Mouse (Mus musculus) heart, embryonic 11.5 days (tissue): Measurements from ENCODE around the gene Tk1. TPM values are rescaled to one million over a fixed set of nuclear protein-coding genes. Genes with fewer than 3 reads are reported as not detected.

Experiments
- ATAC-seq: fragments of 200-750 bp; cut with Nextera tagmentation; replicated peaks from 2 replicates; pipeline ENCODE4 v1.8.0; 2017; ENCODE audit warnings: moderate library complexity; ENCODE audit not compliant: insufficient number of reproducible peaks, low FRiP score, low TSS enrichment
- H3K27ac ChIP-seq: fragments of 300-500 bp; sonication (generic); 2 replicates; pipeline ENCODE4 v1.5.1; 2014; ENCODE audit warnings: mild to moderate bottlenecking, low read depth, low read length
- H3K27me3 ChIP-seq: fragments of 300-500 bp; sonication (generic); 2 replicates; pipeline ENCODE4 v1.6.1; 2014; ENCODE audit warnings: mild to moderate bottlenecking, low read length, mixed read lengths; ENCODE audit not compliant: control insufficient read depth, insufficient read depth
- H3K36me3 ChIP-seq: fragments of 300-500 bp; sonication (generic); 2 replicates; pipeline ENCODE4 v1.6.1; 2014; ENCODE audit warnings: mild to moderate bottlenecking, low read length, moderate library complexity, mixed read lengths; ENCODE audit not compliant: control insufficient read depth, insufficient read depth
- H3K4me1 ChIP-seq: fragments of 300-500 bp; sonication (generic); 2 replicates; pipeline ENCODE4 v1.6.1; 2014; ENCODE audit warnings: low read length; ENCODE audit not compliant: control insufficient read depth, insufficient read depth
- H3K4me2 ChIP-seq: fragments of 300-500 bp; sonication (generic); 2 replicates; pipeline ENCODE4 v1.6.1; 2014; ENCODE audit warnings: mild to moderate bottlenecking, moderate library complexity
- H3K4me3 ChIP-seq: fragments of 300-500 bp; sonication (generic); 2 replicates; pipeline ENCODE4 v1.5.1; 2014; ENCODE audit warnings: low read depth, low read length
- H3K9ac ChIP-seq: fragments of 300-500 bp; sonication (generic); 2 replicates; pipeline ENCODE4 v1.6.1; 2014; ENCODE audit warnings: mild to moderate bottlenecking, low read depth, low read length, moderate library complexity
- H3K9me3 ChIP-seq: fragments of 300-500 bp; sonication (generic); replicated peaks from 2 replicates; pipeline ENCODE4 v1.6.1; 2016; ENCODE audit warnings: low read length; ENCODE audit not compliant: control insufficient read depth
- WGBS: fragments of 180-500 bp; shearing (Covaris S2); extraction: QIAGEN DNeasy Blood & Tissue Kit; methylation state at CpG from one replicate; pipeline ENCODE4 v1.1.7; 2014; ENCODE audit not compliant: insufficient replicate concordance; 5-methylcytosine and 5-hydroxymethylcytosine counted together
- polyA plus RNA-seq: library from polyadenylated mRNA; unstranded; fragments of >200 nt; fragmentation: Nextera tagmentation; extraction: Ambion mirVana; gene quantifications from 2 replicates; pipeline ENCODE4 v1.2.1, GENCODE M21; 2014

Tk1 gene
- polyA plus RNA-seq, 1 experiment from 2014 or later, result 98.5 TPM

GRCm38 (mm10) chr11:117768725-117769682, 56.9 kb downstream of the Tk1 start:
- no peak for ATAC-seq
- peaks cover 24% of the 10 kb centered on the region for H3K36me3 ChIP-seq
- no peak overlapping the region for H3K9ac ChIP-seq
- no peak overlapping the region for H3K4me2 ChIP-seq
- no peak overlapping the region for H3K27ac ChIP-seq
- no peaks in the 10 kb centered on the region for H3K9me3 ChIP-seq
- no peak overlapping the region for H3K4me3 ChIP-seq
- no peaks in the 10 kb centered on the region for H3K27me3 ChIP-seq
- H3K4me1 ChIP-seq, result peaks cover 5% of the 10 kb centered on the region; the same call in 1 of the 2 replicates
- WGBS, result 84% methylated on average over 20 of the region's 20 CpGs

GRCm38 (mm10) chr11:117766275-117766674, 59.6 kb downstream of the Tk1 start:
- no peak overlapping the region for H3K27ac ChIP-seq
- H3K9me3 ChIP-seq, result no peaks in the 10 kb centered on the region
- no peaks in the 10 kb centered on the region for H3K27me3 ChIP-seq
- H3K4me3 ChIP-seq, result no peak overlapping the region
- 69% methylated on average over 3 of the region's 3 CpGs for WGBS
- H3K4me2 ChIP-seq, result no peak overlapping the region
- H3K4me1 ChIP-seq, result peaks cover 5% of the 10 kb centered on the region; the same call in 1 of the 2 replicates
- ATAC-seq, result no peak
- H3K9ac ChIP-seq, result no peak overlapping the region
- H3K36me3 ChIP-seq, result peaks cover 16% of the 10 kb centered on the region

Other genes starting within 250 kb of the Tk1 start
- 7.0 and 8.1 TPM in 2 replicates for gene Tnrc6c, start 171.8 kb downstream of the Tk1 start, polyA plus RNA-seq
- 4.4 and 4.5 TPM in 2 replicates for gene Tmc8, start 44.0 kb downstream of the Tk1 start, polyA plus RNA-seq
- gene Tmc6, start 43.9 kb downstream of the Tk1 start, polyA plus RNA-seq, result 23.8 and 26.2 TPM in 2 replicates
- gene 6030468B19Rik, start 28.4 kb downstream of the Tk1 start, polyA plus RNA-seq, result 3.2 and 3.9 TPM in 2 replicates
- 0.34 and 0.62 TPM in 2 replicates for gene Gm20708, start 16.4 kb downstream of the Tk1 start, polyA plus RNA-seq
- 78.7 and 79.2 TPM in 2 replicates for gene Syngr2, start 16.4 kb downstream of the Tk1 start, polyA plus RNA-seq
- 13.1 and 14.3 TPM in 2 replicates for gene Afmid, start 168 bp downstream of the Tk1 start, polyA plus RNA-seq
- 256 and 259 TPM in 2 replicates for gene Birc5, start 23.2 kb upstream of the Tk1 start, polyA plus RNA-seq
- not detected in 2 replicates for gene Tmem235, start 34.7 kb upstream of the Tk1 start, polyA plus RNA-seq
- gene Tha1, start 47.4 kb upstream of the Tk1 start, polyA plus RNA-seq, result 3.0 and 3.7 TPM in 2 replicates
- gene Socs3, start 144.0 kb upstream of the Tk1 start, polyA plus RNA-seq, result 3.6 and 4.5 TPM in 2 replicates
- 26.5 and 27.4 TPM in 2 replicates for gene Pgs1, start 160.2 kb upstream of the Tk1 start, polyA plus RNA-seq